Mouse (Mus musculus) ES-Bruce4 (cell line): ENCODE results near the gene Arhgap45.
"Not testable (repeated sequence)": the region's sequence is repeated elsewhere in the genome, so short reads cannot be mapped to it uniquely, and the experiment has no call there.

Source experiments
- CTCF ChIP-seq: IDR thresholded peaks from one replicate; pipeline ENCODE4 v1.8.1; 2011; ENCODE audit warnings: low read depth, low read length
- POLR2A ChIP-seq: IDR thresholded peaks from one replicate; pipeline ENCODE4 v1.8.1; 2011; ENCODE audit warnings: low read length; ENCODE audit not compliant: insufficient read depth

- TF ChIP-seq CTCF, POLR2A: not testable (repeated sequence)
Measured at GRCm38 (mm10) chr10:80045364-80045763, 28.9 kb downstream of the Arhgap45 start.
